8 mouse cellular contexts compared by ENCODE assay signal in the genomic region with DNA sequence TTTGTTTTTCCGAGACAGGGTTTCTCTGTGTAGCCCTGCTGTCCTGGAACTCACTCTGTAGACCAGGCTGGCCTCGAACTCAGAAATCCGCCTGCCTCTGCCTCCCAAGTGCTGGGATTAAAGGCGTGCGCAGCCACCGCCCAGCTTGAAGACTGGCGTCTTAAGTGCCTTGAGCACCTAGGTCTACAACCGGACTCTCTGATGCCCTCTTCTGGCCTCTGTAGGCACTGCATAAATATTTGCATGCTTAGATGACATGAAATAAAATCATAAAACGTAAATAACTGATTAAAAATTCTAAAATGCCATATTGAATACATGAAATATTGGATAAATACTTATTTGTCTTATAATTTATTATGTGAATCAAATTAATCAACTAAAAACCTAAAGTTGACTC. TPM values are rescaled to one million over a fixed set of nuclear protein-coding genes. Genes with fewer than 3 reads are reported as not detected.
A peak's percentile ranks its signal among the peaks of the same experiment; 100 is the strongest.
DNase-seq lines count a peak whose midpoint lies in the region; ATAC-seq and TF ChIP-seq lines count a peak whose summit lies in the region.
"Not testable (repeated sequence)": the region's sequence is repeated elsewhere in the genome, so short reads cannot be mapped to it uniquely, and the experiment has no call there.

No protein-coding gene starts in this region.

- H3K27me3 ChIP-seq in heart, adult 2 months (ENCODE audit: control insufficient read depth, insufficient read depth, low read length); liver, postnatal 0 days (ENCODE audit: insufficient read depth, low read length): not testable (repeated sequence)

- not testable (repeated sequence) for H3K4me3 ChIP-seq in heart, adult 2 months; liver, postnatal 0 days (ENCODE audit: low read depth, low read length)

- TF ChIP-seq CTCF in heart, adult 2 months (IDR thresholded peaks at IDR 0.05), result peak; percentile 84
- TF ChIP-seq CTCF in liver, postnatal 0 days (IDR thresholded peaks at IDR 0.05; ENCODE audit: low read depth), result peak; percentile 74

- TF ChIP-seq EP300 in heart, adult 2 months (IDR thresholded peaks at IDR 0.05; ENCODE audit: insufficient read depth, low read depth, low read length); liver, postnatal 0 days (IDR thresholded peaks at IDR 0.05; ENCODE audit: low read depth): not testable (repeated sequence)

- not testable (repeated sequence) for H3K79me2 ChIP-seq in heart, adult 2 months (replicated peaks; ENCODE audit: control insufficient read depth, insufficient read depth, low read length)

- intact Hi-C loops in heart, adult 2 months (cut with DNase I), result loop anchor here (2.0 kb wide), 1 partner anchor 83 kb away; no protein-coding TSS in a partner anchor

- WGBS in heart, adult 2 months, result 52% methylated on average over 9 of the region's 9 CpGs
- 59% methylated on average over 9 of the region's 9 CpGs for WGBS in liver, postnatal 0 days (ENCODE audit: insufficient replicate concordance)

- peak; percentile 50 for DNase-seq in adrenal gland, postnatal 25 days
- peak; percentile 81 for DNase-seq in embryo, embryonic 10.5 days (ENCODE audit: low spot score)
- peak; percentile 28 to 47 for DNase-seq in heart, adult 2 months
- peak; percentile 75 for DNase-seq in kidney, postnatal 10 days
- peak; percentile 72 for DNase-seq in liver, postnatal 0 days
- peak; percentile 7 for DNase-seq in ovary, postnatal 10 days (ENCODE audit: low spot score)
- DNase-seq in thymus, postnatal 0 days (ENCODE audit: low spot score), result peak; percentile 67

- ATAC-seq in CD4-positive, CD25-positive, alpha-beta regulatory T cell, adult 4 months, result peak; percentile 66
- ATAC-seq in liver, postnatal 0 days, result peak; percentile 38; the same call in 1 of the 2 replicates

- H3K27ac ChIP-seq in heart, adult 2 months; liver, postnatal 0 days (ENCODE audit: low read depth): not testable (repeated sequence)

- not testable (repeated sequence) for H3K9ac ChIP-seq in heart, adult 2 months (ENCODE audit: low read depth, low read length); liver, postnatal 0 days (replicated peaks)

- H3K4me1 ChIP-seq in heart, adult 2 months (ENCODE audit: control insufficient read depth, insufficient read depth, low read length); liver, postnatal 0 days (ENCODE audit: insufficient read depth): not testable (repeated sequence)

- H3K36me3 ChIP-seq in heart, adult 2 months (ENCODE audit: control insufficient read depth, insufficient read depth, low read length), result not testable (repeated sequence)
- peaks cover 79% of the 10 kb centered on the region for H3K36me3 ChIP-seq in liver, postnatal 0 days (replicated peaks; ENCODE audit: insufficient read depth, low read length)

- not testable (repeated sequence) for H3K9me3 ChIP-seq in liver, postnatal 0 days (ENCODE audit: low read length)

- H3K4me2 ChIP-seq in liver, postnatal 0 days (ENCODE audit: low read depth, low read length), result not testable (repeated sequence)

- TF ChIP-seq POLR2A in heart, adult 2 months (IDR thresholded peaks at IDR 0.05; ENCODE audit: insufficient read depth, low read depth, low read length), result not testable (repeated sequence)

RNA-seq across cellular contexts. Expression of a gene that starts 26.7 kb away (rescaled TPM):
- 10 to 100 TPM; 12.6 to 25.2 TPM for polyA plus RNA-seq in CD4-positive, CD25-positive, alpha-beta regulatory T cell, adult 4 months (2017; shearing (Covaris generic))
- 393 and 413 TPM in 2 replicates for total RNA-seq in adrenal gland, postnatal 25 days (2021)
- total RNA-seq in heart, adult 2 months (2021), result 100 to 1,000 TPM; 406 to 437 TPM
- 462 and 645 TPM in 2 replicates for polyA plus RNA-seq in heart, adult 2 months (2012; rRNA removed)
- 199 and 206 TPM in 2 replicates for polyA plus RNA-seq in liver, postnatal 0 days (2015; fragmentation: Nextera tagmentation; extraction: Ambion mirVana)
- polyA plus RNA-seq in thymus, postnatal 0 days (2015; fragmentation: Nextera tagmentation; extraction: Ambion mirVana), result 211 and 215 TPM in 2 replicates

RNA-seq across cellular contexts. Expression of a gene that starts 26.8 kb away (rescaled TPM):
- 10 to 100 TPM; 20.3 to 20.5 TPM for polyA plus RNA-seq in CD4-positive, CD25-positive, alpha-beta regulatory T cell, adult 4 months (2017; shearing (Covaris generic))
- 153 and 195 TPM in 2 replicates for total RNA-seq in adrenal gland, postnatal 25 days (2021)
- 10 to 100 TPM; 68.5 to 76.0 TPM for total RNA-seq in heart, adult 2 months (2021)
- 35.0 and 71.0 TPM in 2 replicates for polyA plus RNA-seq in heart, adult 2 months (2012; rRNA removed)
- polyA plus RNA-seq in liver, postnatal 0 days (2015; fragmentation: Nextera tagmentation; extraction: Ambion mirVana), result 60.5 and 62.9 TPM in 2 replicates
- polyA plus RNA-seq in thymus, postnatal 0 days (2015; fragmentation: Nextera tagmentation; extraction: Ambion mirVana), result 42.3 and 42.5 TPM in 2 replicates

RNA-seq across cellular contexts. Expression of a gene that starts 27.0 kb away (rescaled TPM):
- polyA plus RNA-seq in CD4-positive, CD25-positive, alpha-beta regulatory T cell, adult 4 months (2017; shearing (Covaris generic)), result 10 to 100 TPM; 38.6 to 56.6 TPM
- total RNA-seq in adrenal gland, postnatal 25 days (2021), result 22.3 and 25.7 TPM in 2 replicates
- 10 to 100 TPM in 1 of 2 experiments, 1 to 10 TPM in 1; 8.2 to 10.3 TPM for total RNA-seq in heart, adult 2 months (2021)
- polyA plus RNA-seq in heart, adult 2 months (2012; rRNA removed), result 12.9 and 14.4 TPM in 2 replicates
- polyA plus RNA-seq in liver, postnatal 0 days (2015; fragmentation: Nextera tagmentation; extraction: Ambion mirVana), result 6.7 and 8.8 TPM in 2 replicates
- 35.8 and 36.7 TPM in 2 replicates for polyA plus RNA-seq in thymus, postnatal 0 days (2015; fragmentation: Nextera tagmentation; extraction: Ambion mirVana)

Comparison
In these comparisons a context has a peak if more than half of its experiments do, and no peak if none do; other contexts are left out.
1. DNase-seq: peak in every context shown above with its lines; median percentile 81 in embryo, embryonic 10.5 days; 75 in kidney, postnatal 10 days; 72 in liver, postnatal 0 days; 67 in thymus, postnatal 0 days; 50 in adrenal gland, postnatal 25 days; 38 in heart, adult 2 months; 7 in ovary, postnatal 10 days.